Comparison of ENCODE assay signal across 10 mouse cellular contexts in genomic region chr10:58258466-58258865, GRCm38 (mm10). TPM values are rescaled to one million over a fixed set of nuclear protein-coding genes. Genes with fewer than 3 reads are reported as not detected.
DNase-seq lines count a peak whose midpoint lies in the region; ATAC-seq lines count a peak whose summit lies in the region.
"Had no signal": no experiment of that assay in that cellular context is flagged by ENCODE, and none has a peak within 500 bp of the region (broad histone marks: within the 10 kb centered on the region; RNA-seq: fewer than 3 reads in every experiment).

No protein-coding gene starts in this region.

- peak; percentile 10 for DNase-seq in adrenal gland, postnatal 10 days
- no peak for DNase-seq in adrenal gland, postnatal 36 days
- peak; percentile 37 for DNase-seq in kidney, adult 9 months
- no peak for DNase-seq in kidney, postnatal 4 days
- DNase-seq in 3T3-L1 (ENCODE audit: low read depth, low spot score) (peak; percentile 45), ZHBTc4 (ENCODE audit: low read depth, low spot score) (peak; percentile 60)
- no peak for DNase-seq in ovary, postnatal 36 days (ENCODE audit: low spot score)
- DNase-seq: heart, adult 18-20 months had no signal

- ATAC-seq in erythroid progenitor cell, adult 5-6 weeks (replicated peaks; ENCODE audit: low FRiP score, poor library complexity, severe bottlenecking): no peak

RNA-seq across cellular contexts. Expression of gene Gcc2, which starts 3.2 kb away (rescaled TPM):
- 10 to 100 TPM; 33.3 to 45.1 TPM for total RNA-seq in adrenal gland, postnatal 10 days (2021)
- total RNA-seq in adrenal gland, postnatal 36 days (2021): 10 to 100 TPM; 40.9 to 47.4 TPM
- 10.5 and 30.6 TPM in 2 replicates for total RNA-seq in erythroid progenitor cell, adult 5-6 weeks (2015; ENCODE audit: low replicate concordance)
- total RNA-seq in erythroid progenitor cell, adult 5-6 weeks (2017; ENCODE audit: low replicate concordance): 11.6 and 11.8 TPM in 2 replicates

RNA-seq across cellular contexts. Expression of gene Gm4981, which starts 22.0 kb away (rescaled TPM):
- total RNA-seq in adrenal gland, postnatal 10 days (2021): not detected
- not detected for total RNA-seq in adrenal gland, postnatal 36 days (2021)
- not detected in 2 replicates for total RNA-seq in erythroid progenitor cell, adult 5-6 weeks (2015; ENCODE audit: low replicate concordance)
- total RNA-seq in erythroid progenitor cell, adult 5-6 weeks (2017; ENCODE audit: low replicate concordance): not detected in 2 replicates
- total RNA-seq: heart, adult 18-20 months; left cerebral cortex, adult 18-20 months had no signal

RNA-seq across cellular contexts. Expression of gene Duxf3, which starts 26.0 kb away (rescaled TPM):
- not detected for total RNA-seq in adrenal gland, postnatal 10 days (2021)
- not detected for total RNA-seq in adrenal gland, postnatal 36 days (2021)
- total RNA-seq in erythroid progenitor cell, adult 5-6 weeks (2015; ENCODE audit: low replicate concordance): not detected in 2 replicates
- total RNA-seq in erythroid progenitor cell, adult 5-6 weeks (2017; ENCODE audit: low replicate concordance): not detected in 2 replicates
- total RNA-seq: heart, adult 18-20 months; left cerebral cortex, adult 18-20 months had no signal

RNA-seq across cellular contexts. Expression of gene AW822073, which starts 33.7 kb away (rescaled TPM):
- not detected for total RNA-seq in adrenal gland, postnatal 10 days (2021)
- total RNA-seq in adrenal gland, postnatal 36 days (2021): not detected
- not detected in 2 replicates for total RNA-seq in erythroid progenitor cell, adult 5-6 weeks (2015; ENCODE audit: low replicate concordance)
- total RNA-seq in erythroid progenitor cell, adult 5-6 weeks (2017; ENCODE audit: low replicate concordance): not detected in 2 replicates
- total RNA-seq: heart, adult 18-20 months; left cerebral cortex, adult 18-20 months had no signal

Comparison
In these comparisons a context has a peak if more than half of its experiments do, and no peak if none do; other contexts are left out.
1. DNase-seq: peak in adrenal gland, postnatal 10 days (single experiment), kidney, adult 9 months (single experiment), 3T3-L1 (single experiment) and ZHBTc4 (single experiment); none in adrenal gland, postnatal 36 days (0 of 2), kidney, postnatal 4 days (0 of 2) and ovary, postnatal 36 days (single experiment).